Mouse (Mus musculus): ENCODE results near the gene Wrap73. TPM values are rescaled to one million over a fixed set of nuclear protein-coding genes. Genes with fewer than 3 reads are reported as not detected.

Wrap73 gene
- total and polyA plus RNA-seq, 2 experiments: 9.3 to 25.3 TPM

GRCm38 (mm10) chr4:154140213-154141008, 1.8 kb upstream of the Wrap73 start:
- Histone ChIP-seq H3K36me3 (ENCODE audit: control insufficient read depth, insufficient read depth, low read length) (no peaks in the 10 kb centered on the region), H3K27me3 (ENCODE audit: control insufficient read depth, insufficient read depth, low read length) (peaks cover 22% of the 10 kb centered on the region), H3K9ac (ENCODE audit: low read depth, low read length) (peak overlapping the region; percentile 15; the same call in 1 of the 2 replicates), H3K4me1 (ENCODE audit: control insufficient read depth, insufficient read depth, low read length) (peaks cover 10% of the 10 kb centered on the region; the same call in 1 of the 2 replicates), H3K79me2 (ENCODE audit: control insufficient read depth, insufficient read depth, low read length) (no peaks in the 10 kb centered on the region; the same call in 1 of the 2 replicates), H3K4me3 (ENCODE audit: insufficient read depth, low read depth, low read length) (peak overlapping the region; percentile 47; the same call in 1 of the 2 replicates), H3K27ac (replicated peaks; ENCODE audit: insufficient read depth, low read depth, low read length) (no peak overlapping the region)
- no peak for DNase-seq (ENCODE audit: extremely low read depth, low read depth, low spot score)
- TF ChIP-seq POLR2A (IDR thresholded peaks at IDR 0.05; ENCODE audit: extremely low read depth, insufficient read depth, low read length) (no peak), CTCF (IDR thresholded peaks at IDR 0.05; ENCODE audit: low read depth, low read length) (no peak)
- WGBS: 4% methylated on average over 46 of the region's 46 CpGs

- H3K27me3 ChIP-seq (ENCODE audit: control insufficient read depth, insufficient read depth, low read length): peaks cover 22% of the 10 kb centered on the region
- peak overlapping the region; percentile 9; the same call in 1 of the 2 replicates for H3K4me3 ChIP-seq (ENCODE audit: insufficient read depth, low read depth, low read length)
- H3K9ac ChIP-seq (ENCODE audit: low read depth, low read length): no peak overlapping the region
- H3K4me1 ChIP-seq (ENCODE audit: control insufficient read depth, insufficient read depth, low read length): peaks cover 10% of the 10 kb centered on the region; the same call in 1 of the 2 replicates
- 2% methylated on average over 42 of the region's 42 CpGs for WGBS
- H3K27ac ChIP-seq (replicated peaks; ENCODE audit: insufficient read depth, low read depth, low read length): no peak overlapping the region
- DNase-seq (ENCODE audit: extremely low read depth, low read depth, low spot score): no peak
- TF ChIP-seq POLR2A (IDR thresholded peaks at IDR 0.05; ENCODE audit: extremely low read depth, insufficient read depth, low read length) (no peak), CTCF (IDR thresholded peaks at IDR 0.05; ENCODE audit: low read depth, low read length) (no peak)
- H3K79me2 ChIP-seq (ENCODE audit: control insufficient read depth, insufficient read depth, low read length): no peaks in the 10 kb centered on the region; the same call in 1 of the 2 replicates
- no peaks in the 10 kb centered on the region for H3K36me3 ChIP-seq (ENCODE audit: control insufficient read depth, insufficient read depth, low read length)
These were observed 934 bp upstream of the Wrap73 start for GRCm38 (mm10) chr4:154141009-154141867.

- no peak overlapping the region for H3K4me3 ChIP-seq (ENCODE audit: insufficient read depth, low read depth, low read length)
- peaks cover 2% of the 10 kb centered on the region for H3K36me3 ChIP-seq (ENCODE audit: control insufficient read depth, insufficient read depth, low read length)
- H3K9ac ChIP-seq (ENCODE audit: low read depth, low read length): no peak overlapping the region
- peaks cover 15% of the 10 kb centered on the region for H3K27me3 ChIP-seq (ENCODE audit: control insufficient read depth, insufficient read depth, low read length)
- no peak for TF ChIP-seq CTCF (IDR thresholded peaks at IDR 0.05; ENCODE audit: low read depth, low read length)
- TF ChIP-seq POLR2A (IDR thresholded peaks at IDR 0.05; ENCODE audit: extremely low read depth, insufficient read depth, low read length): no peak
- no peak overlapping the region for H3K27ac ChIP-seq (replicated peaks; ENCODE audit: insufficient read depth, low read depth, low read length)
- peaks cover 10% of the 10 kb centered on the region; the same call in 1 of the 2 replicates for H3K4me1 ChIP-seq (ENCODE audit: control insufficient read depth, insufficient read depth, low read length)
- WGBS: 96% methylated on average over 3 of the region's 3 CpGs
- DNase-seq (ENCODE audit: extremely low read depth, low read depth, low spot score): no peak
- H3K79me2 ChIP-seq (ENCODE audit: control insufficient read depth, insufficient read depth, low read length): no peaks in the 10 kb centered on the region; the same call in 1 of the 2 replicates
These were observed 2.5 kb downstream of the Wrap73 start for GRCm38 (mm10) chr4:154144712-154145111.

- Histone ChIP-seq H3K27me3 (ENCODE audit: control insufficient read depth, insufficient read depth, low read length) (0 out of 2 replicates have a peak, but pooled peaks cover 2% of the 10 kb centered on the region), H3K36me3 (ENCODE audit: control insufficient read depth, insufficient read depth, low read length) (peaks cover 2% of the 10 kb centered on the region), H3K79me2 (ENCODE audit: control insufficient read depth, insufficient read depth, low read length) (no peaks in the 10 kb centered on the region; the same call in 1 of the 2 replicates), H3K27ac (replicated peaks; ENCODE audit: insufficient read depth, low read depth, low read length) (no peak overlapping the region), H3K4me3 (ENCODE audit: insufficient read depth, low read depth, low read length) (no peak overlapping the region), H3K9ac (ENCODE audit: low read depth, low read length) (no peak overlapping the region), H3K4me1 (ENCODE audit: control insufficient read depth, insufficient read depth, low read length) (peaks cover 6% of the 10 kb centered on the region; the same call in 1 of the 2 replicates)
- DNase-seq (ENCODE audit: extremely low read depth, low read depth, low spot score): no peak
- no peak for TF ChIP-seq CTCF (IDR thresholded peaks at IDR 0.05; ENCODE audit: low read depth, low read length)
- WGBS: 84% methylated on average over 10 of the region's 10 CpGs
These were observed 4.2 kb downstream of the Wrap73 start for GRCm38 (mm10) chr4:154146342-154146741.

- Histone ChIP-seq H3K27me3 (ENCODE audit: control insufficient read depth, insufficient read depth, low read length) (no peaks in the 10 kb centered on the region), H3K4me3 (ENCODE audit: insufficient read depth, low read depth, low read length) (no peak overlapping the region), H3K36me3 (ENCODE audit: control insufficient read depth, insufficient read depth, low read length) (peaks cover 5% of the 10 kb centered on the region; the same call in 1 of the 2 replicates), H3K27ac (replicated peaks; ENCODE audit: insufficient read depth, low read depth, low read length) (peak overlapping the region; percentile 70), H3K9ac (ENCODE audit: low read depth, low read length) (peak overlapping the region; percentile 27; the same call in 1 of the 2 replicates), H3K79me2 (ENCODE audit: control insufficient read depth, insufficient read depth, low read length) (no peaks in the 10 kb centered on the region), H3K4me1 (ENCODE audit: control insufficient read depth, insufficient read depth, low read length) (peaks cover 18% of the 10 kb centered on the region)
- TF ChIP-seq CTCF (IDR thresholded peaks at IDR 0.05; ENCODE audit: low read depth, low read length): peak; percentile 0; the same call in 1 of the 2 replicates
- no peak for TF ChIP-seq POLR2A (IDR thresholded peaks at IDR 0.05; ENCODE audit: extremely low read depth, insufficient read depth, low read length)
- WGBS: 16% methylated on average over 11 of the region's 11 CpGs
- peak; percentile 84 for DNase-seq (ENCODE audit: extremely low read depth, low read depth, low spot score)
These were observed 11.9 kb downstream of the Wrap73 start for GRCm38 (mm10) chr4:154154104-154154503.
